Mouse (Mus musculus) ES-E14 (cell line): ENCODE data around the gene Atxn1. TPM values are rescaled to one million over a fixed set of nuclear protein-coding genes. Genes with fewer than 3 reads are reported as not detected.

ENCODE experiments used
- DNase-seq: peaks from one replicate; pipeline ENCODE4 v3.0.0-alpha.2; 2013; ENCODE audit warnings: low read depth, low spot score
- H3K27ac ChIP-seq: 2 replicates; pipeline ENCODE4 v1.5.1; 2012; ENCODE audit warnings: low read depth, mild to moderate bottlenecking, low read length, moderate library complexity, mixed read lengths; ENCODE audit not compliant: poor library complexity, insufficient read depth, severe bottlenecking
- H3K36me3 ChIP-seq: 2 replicates; pipeline ENCODE4 v1.6.1; 2012; ENCODE audit warnings: mild to moderate bottlenecking, low read length, moderate library complexity, mixed read lengths; ENCODE audit not compliant: control insufficient read depth, poor library complexity, insufficient read depth, severe bottlenecking
- H3K4me1 ChIP-seq, 2 experiments: fragments of 150-350 bp in 1 of 2; sonication (generic) in 1 of 2; 2 replicates each; pipeline ENCODE4 v1.6.1; 2012; ENCODE audit warnings: low read length in 2 of 2, mild to moderate bottlenecking in 1 of 2, mixed read lengths in 1 of 2; ENCODE audit not compliant: control insufficient read depth in 2 of 2, insufficient read depth in 2 of 2, poor library complexity in 1 of 2
- H3K4me3 ChIP-seq, 2 experiments: fragments of 150-350 bp in 1 of 2; sonication (generic) in 1 of 2; 2 replicates each; pipeline ENCODE4 v1.5.1; 2012; ENCODE audit warnings: low read length in 2 of 2, low read depth in 1 of 2, mild to moderate bottlenecking in 1 of 2, mixed read lengths in 1 of 2; ENCODE audit not compliant: insufficient read depth in 1 of 2, poor library complexity in 1 of 2, severe bottlenecking in 1 of 2
- H3K9ac ChIP-seq: 2 replicates; pipeline ENCODE4 v1.6.1; 2012; ENCODE audit warnings: low read depth, mild to moderate bottlenecking, low read length, mixed read lengths; ENCODE audit not compliant: poor library complexity, insufficient read depth, severe bottlenecking
- H3K9me3 ChIP-seq: fragments of 150-350 bp; sonication (generic); 2 replicates; pipeline ENCODE4 v1.6.1; 2012; ENCODE audit warnings: low read depth, mild to moderate bottlenecking, low read length; ENCODE audit not compliant: control insufficient read depth, insufficient read depth
- CHD2 ChIP-seq: IDR thresholded peaks from 2 replicates; pipeline ENCODE4 v1.6.1; 2014; ENCODE audit warnings: mild to moderate bottlenecking, low read depth, low read length, inconsistent platforms
- HCFC1 ChIP-seq: IDR thresholded peaks from 2 replicates; pipeline ENCODE4 v1.6.1; 2012; ENCODE audit warnings: low read length, inconsistent platforms, borderline replicate concordance; ENCODE audit not compliant: insufficient read depth
- MAFK ChIP-seq: IDR thresholded peaks from 2 replicates; pipeline ENCODE4 v1.6.1; 2014; ENCODE audit warnings: mild to moderate bottlenecking, low read depth, low read length, inconsistent platforms; ENCODE audit not compliant: insufficient read depth
- ZC3H11A ChIP-seq: IDR thresholded peaks from 2 replicates; pipeline ENCODE4 v1.6.1; 2012; ENCODE audit warnings: low read depth, mild to moderate bottlenecking, inconsistent platforms, low read length, borderline replicate concordance
- ZNF384 ChIP-seq: IDR thresholded peaks from 2 replicates; pipeline ENCODE4 v1.6.1; 2012; ENCODE audit warnings: low read depth, low read length, inconsistent platforms
- in situ Hi-C, 2 experiments: fragments of 600-800 bp; cut with MboI; formaldehyde crosslinking; loops; one replicate each; pipeline ENCODE4 v1.15.1; 2025; ENCODE audit warnings: low sequenced_read_pairs in 2 of 2, inconsistent platforms in 1 of 2; ENCODE audit not compliant: unreplicated experiment in 2 of 2
- total RNA-seq: library from RNA; depleted of rRNA; stranded (reverse); fragments of 300-350 nt; gene quantifications from 2 replicates; pipeline ENCODE4 v1.2.3, GENCODE M21; 2012

Gene Atxn1
- total RNA-seq, 1 experiment, result 7.8 TPM

- H3K9me3 ChIP-seq, result no peaks in the 10 kb centered on the region
- no peak overlapping the region for H3K27ac ChIP-seq
- H3K9ac ChIP-seq, result no peak overlapping the region
- no peak for TF ChIP-seq ZC3H11A
- TF ChIP-seq MAFK, result no peak
- TF ChIP-seq ZNF384, result no peak
- no peak for TF ChIP-seq HCFC1
- no peak for TF ChIP-seq CHD2
- DNase-seq, result peak; percentile 20
- H3K4me1 ChIP-seq, result no peaks in the 10 kb centered on the region
- in situ Hi-C loops, result no loop called here
- no peaks in the 10 kb centered on the region for H3K36me3 ChIP-seq
- no peak overlapping the region for H3K4me3 ChIP-seq
Measured at GRCm38 (mm10) chr13:45608593-45608992, 356.2 kb downstream of the Atxn1 start.

- no peaks in the 10 kb centered on the region for H3K4me1 ChIP-seq
- no peak for DNase-seq
- no peak overlapping the region for H3K27ac ChIP-seq
- H3K4me3 ChIP-seq, result no peak overlapping the region
- H3K36me3 ChIP-seq, result no peaks in the 10 kb centered on the region
- in situ Hi-C loops, result no loop called here
- no peak for TF ChIP-seq MAFK
- no peak for TF ChIP-seq CHD2
- TF ChIP-seq HCFC1, result no peak
- TF ChIP-seq ZNF384, result no peak
- no peak for TF ChIP-seq ZC3H11A
- H3K9ac ChIP-seq, result no peak overlapping the region
- no peaks in the 10 kb centered on the region for H3K9me3 ChIP-seq
Measured at GRCm38 (mm10) chr13:45607946-45608345, 356.9 kb downstream of the Atxn1 start.

GRCm38 (mm10) chr13:45603636-45604035, 361.2 kb downstream of the Atxn1 start:
- Histone ChIP-seq H3K36me3 (no peaks in the 10 kb centered on the region), H3K9me3 (no peaks in the 10 kb centered on the region), H3K27ac (no peak overlapping the region), H3K9ac (no peak overlapping the region), H3K4me1 (no peaks in the 10 kb centered on the region), H3K4me3 (no peak overlapping the region)
- TF ChIP-seq MAFK (no peak), ZC3H11A (no peak), CHD2 (no peak), ZNF384 (no peak), HCFC1 (no peak)
- DNase-seq, result no peak
- in situ Hi-C loops, result no loop called here

GRCm38 (mm10) chr13:45600443-45600842, 364.4 kb downstream of the Atxn1 start:
- Histone ChIP-seq H3K9ac (no peak overlapping the region; the same call in 1 of the 2 replicates), H3K36me3 (no peaks in the 10 kb centered on the region), H3K27ac (no peak overlapping the region), H3K9me3 (no peaks in the 10 kb centered on the region), H3K4me3 (no peak overlapping the region), H3K4me1 (no peaks in the 10 kb centered on the region)
- in situ Hi-C loops, result no loop called here
- DNase-seq, result no peak
- TF ChIP-seq ZNF384 (no peak), ZC3H11A (no peak), MAFK (no peak), HCFC1 (no peak), CHD2 (no peak)

- Histone ChIP-seq H3K4me3 (no peak overlapping the region), H3K36me3 (no peaks in the 10 kb centered on the region), H3K9ac (no peak overlapping the region), H3K27ac (no peak overlapping the region), H3K9me3 (no peaks in the 10 kb centered on the region), H3K4me1 (no peaks in the 10 kb centered on the region)
- TF ChIP-seq ZNF384 (no peak), HCFC1 (no peak), MAFK (no peak), CHD2 (no peak), ZC3H11A (no peak)
- in situ Hi-C loops, result no loop called here
- DNase-seq, result no peak
Measured at GRCm38 (mm10) chr13:45599831-45600230, 365.0 kb downstream of the Atxn1 start.
